Mouse (Mus musculus): Measurements from ENCODE around the gene Ank3. TPM values are rescaled to one million over a fixed set of nuclear protein-coding genes. Genes with fewer than 3 reads are reported as not detected.

The Ank3 gene
- total and polyA plus RNA-seq, 3 experiments = 3.2 to 6.7 TPM; not detected in 1

DNA sequence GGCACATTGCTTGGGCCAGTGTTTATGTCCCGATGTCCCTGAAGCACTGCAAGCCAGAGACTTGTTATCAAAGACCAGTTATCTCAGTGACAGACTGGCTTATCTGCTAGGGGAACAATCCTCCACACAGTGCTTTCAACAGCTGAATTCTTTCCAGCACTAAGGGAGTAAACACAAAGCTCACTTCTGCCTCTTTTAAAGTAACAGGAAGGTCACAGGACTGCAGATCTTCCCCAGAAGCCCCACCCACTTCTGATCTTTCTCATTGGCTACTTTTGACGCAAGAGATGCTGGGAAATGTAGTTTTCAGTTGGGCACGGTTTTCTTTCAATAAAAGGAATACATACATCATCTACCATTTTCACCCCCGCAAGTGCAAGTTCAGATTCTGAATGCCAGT, 489.8 kb downstream of the Ank3 start (continued):
- TF ChIP-seq USF1 (IDR thresholded peaks at IDR 0.05; ENCODE audit: low read depth, low read length) (peak; percentile 45), RAD21 (IDR thresholded peaks at IDR 0.05; ENCODE audit: low read depth, low read length) (no peak), TBP (IDR thresholded peaks at IDR 0.05; ENCODE audit: low read depth, low read length) (peak; percentile 64), MAZ (IDR thresholded peaks at IDR 0.05; ENCODE audit: low read depth, low read length) (no peak), ETS1 (IDR thresholded peaks at IDR 0.05; ENCODE audit: low read depth, low read length) (peak; percentile 74), POLR2A (IDR thresholded peaks at IDR 0.05; ENCODE audit: control insufficient read depth in 1 of 2, insufficient read depth in 1 of 2, low read depth in 1 of 2, low read length in 2 of 2, poor library complexity in 1 of 2) (peak in 1 of 2 experiments; percentile 43; a peak in 1 of 4 replicates), TAL1 (IDR thresholded peaks at IDR 0.05; ENCODE audit: low read length) (no peak), E2F4 (IDR thresholded peaks at IDR 0.05; ENCODE audit: borderline replicate concordance, low read depth, low read length) (no peak), CHD1 (IDR thresholded peaks at IDR 0.05; ENCODE audit: low read depth, low read length) (no peak), USF2 (IDR thresholded peaks at IDR 0.05; ENCODE audit: borderline replicate concordance in 1 of 2, insufficient read depth in 1 of 2, low read depth in 1 of 2, low read length in 2 of 2) (no peak)

DNA sequence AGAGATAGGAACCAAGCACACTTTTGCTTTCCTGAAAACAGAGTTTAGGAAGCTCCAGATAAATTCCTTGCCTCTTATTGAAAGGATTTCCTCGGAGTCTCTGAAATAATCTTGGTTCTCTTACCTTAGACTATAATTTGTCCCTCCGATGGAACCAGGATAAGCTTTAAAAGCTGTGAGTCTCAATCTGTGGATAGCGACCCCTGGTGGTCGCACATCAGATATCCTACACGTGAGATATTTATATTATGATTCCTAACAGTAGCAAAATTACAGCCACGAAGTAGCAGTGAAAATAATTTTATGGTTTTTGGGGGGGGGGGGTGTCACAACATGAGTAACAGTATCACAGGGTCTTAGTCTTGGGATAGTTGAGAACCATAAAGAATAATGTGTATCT, 491.2 kb downstream of the Ank3 start:
- Histone ChIP-seq H3K9ac (ENCODE audit: control insufficient read depth, low read depth, low read length, poor library complexity, severe bottlenecking) (no peak overlapping the region), H3K79me2 (ENCODE audit: control insufficient read depth, insufficient read depth, low read length, poor library complexity) (no peaks in the 10 kb centered on the region), H3K4me1 (ENCODE audit: control insufficient read depth in 1 of 2, insufficient read depth in 2 of 2, low read length in 2 of 2) (peaks cover 2 to 18% of the 10 kb centered on the region in 2 experiments; a peak in 2 of 4 replicates), H3K27ac (ENCODE audit: control insufficient read depth, low read depth, low read length) (no peak overlapping the region), H3K9me3 (replicated peaks; ENCODE audit: insufficient read depth, low read length) (no peaks in the 10 kb centered on the region), H3K36me3 (ENCODE audit: control insufficient read depth in 1 of 2, insufficient read depth in 2 of 2, low read length in 2 of 2) (peaks cover 0 to 11% of the 10 kb centered on the region in 2 experiments; a peak in 2 of 4 replicates), H3K27me3 (ENCODE audit: control insufficient read depth in 1 of 2, insufficient read depth in 2 of 2, low read length in 2 of 2) (0 out of 4 replicates have a peak, but pooled peaks cover 0 to 1% of the 10 kb centered on the region in 2 experiments), H3K4me3 (ENCODE audit: control insufficient read depth in 1 of 2, insufficient read depth in 1 of 2, low read depth in 2 of 2, low read length in 2 of 2) (no peak overlapping the region)
- DNase-seq (ENCODE audit: low read depth, low spot score) = peak; percentile 73
- TF ChIP-seq HCFC1 (IDR thresholded peaks at IDR 0.05; ENCODE audit: low read depth, low read length) (peak; percentile 55; the same call in 1 of the 2 replicates), CHD1 (IDR thresholded peaks at IDR 0.05; ENCODE audit: low read depth, low read length) (no peak), POLR2AphosphoS5 (IDR thresholded peaks at IDR 0.05; ENCODE audit: borderline replicate concordance, low read depth, low read length) (no peak), MYC (IDR thresholded peaks at IDR 0.05; ENCODE audit: low read depth, low read length) (peak; percentile 58; the same call in 1 of the 2 replicates), GATA1 (IDR thresholded peaks at IDR 0.05; ENCODE audit: low read depth, low read length) (peak; percentile 24; the same call in 1 of the 2 replicates), E2F4 (IDR thresholded peaks at IDR 0.05; ENCODE audit: borderline replicate concordance, low read depth, low read length) (no peak), MAX (IDR thresholded peaks at IDR 0.05; ENCODE audit: low read length) (no peak), RAD21 (IDR thresholded peaks at IDR 0.05; ENCODE audit: low read depth, low read length) (peak; percentile 9), CTCF (IDR thresholded peaks at IDR 0.05 in 2 of 3, conservative IDR thresholded peaks at IDR 0.05 in 1 of 3; ENCODE audit: control insufficient read depth in 1 of 3, insufficient read depth in 1 of 3, low read depth in 2 of 3, low read length in 3 of 3, poor library complexity in 1 of 3, severe bottlenecking in 1 of 3) (peak; percentile 53 to 72 (median 53); a peak in 5 of 6 replicates), CHD2 (IDR thresholded peaks at IDR 0.05; ENCODE audit: low read length) (no peak), ZC3H11A (IDR thresholded peaks at IDR 0.05; ENCODE audit: low read depth, low read length) (no peak), POLR2A (IDR thresholded peaks at IDR 0.05; ENCODE audit: control insufficient read depth in 1 of 2, insufficient read depth in 1 of 2, low read depth in 1 of 2, low read length in 2 of 2, poor library complexity in 1 of 2) (no peak), USF1 (IDR thresholded peaks at IDR 0.05; ENCODE audit: low read depth, low read length) (no peak), ZKSCAN1 (IDR thresholded peaks at IDR 0.05; ENCODE audit: low read depth, low read length) (no peak), SMC3 (IDR thresholded peaks at IDR 0.05; ENCODE audit: low read depth, low read length) (peak; percentile 57), EP300 (IDR thresholded peaks at IDR 0.05; ENCODE audit: low read depth in 1 of 2, low read length in 2 of 2) (no peak), ZMIZ1 (IDR thresholded peaks at IDR 0.05; ENCODE audit: low read depth, low read length) (no peak), NRF1 (IDR thresholded peaks at IDR 0.05; ENCODE audit: insufficient read depth, low read depth, low read length, poor library complexity, severe bottlenecking) (no peak), KAT2A (conservative IDR thresholded peaks at IDR 0.05; ENCODE audit: low read depth, low read length) (no peak), RCOR1 (IDR thresholded peaks at IDR 0.05; ENCODE audit: low read depth, low read length) (no peak), BHLHE40 (IDR thresholded peaks at IDR 0.05; ENCODE audit: borderline replicate concordance, low read depth, low read length) (peak; percentile 80; the same call in 1 of the 2 replicates), TAL1 (IDR thresholded peaks at IDR 0.05; ENCODE audit: low read length) (no peak), TCF12 (IDR thresholded peaks at IDR 0.05; ENCODE audit: low read depth, low read length) (no peak), POLR2AphosphoS2 (IDR thresholded peaks at IDR 0.05; ENCODE audit: low read length) (no peak), MAZ (IDR thresholded peaks at IDR 0.05; ENCODE audit: low read depth, low read length) (no peak), GABPA (IDR thresholded peaks at IDR 0.05; ENCODE audit: low read depth, low read length) (no peak), SIN3A (IDR thresholded peaks at IDR 0.05; ENCODE audit: low read length) (0 out of 2 replicates have a peak, but pooled peaks have one; percentile 25), NELFE (IDR thresholded peaks at IDR 0.05; ENCODE audit: low read depth, low read length) (no peak)

All from MEL (cell line).